Mouse (Mus musculus) bone marrow, adult 2 months (tissue): ENCODE results near the gene E330017A01Rik.
"Not testable (repeated sequence)": the region's sequence is repeated elsewhere in the genome, so short reads cannot be mapped to it uniquely, and the experiment has no call there.

Source experiments
- CTCF ChIP-seq: fragments of 200-500 bp; IDR thresholded peaks from 2 replicates; pipeline ENCODE4 v1.5.1; 2011; ENCODE audit warnings: low read length, control low read depth; ENCODE audit not compliant: control insufficient read depth, insufficient read depth
- POLR2A ChIP-seq: fragments of 200-500 bp; IDR thresholded peaks from 2 replicates; pipeline ENCODE4 v1.6.1; 2011; ENCODE audit warnings: low read depth, mild to moderate bottlenecking, control low read depth, low read length, borderline replicate concordance; ENCODE audit not compliant: control insufficient read depth

- not testable (repeated sequence) for TF ChIP-seq CTCF, POLR2A
Observed at GRCm38 (mm10) chr16:58665137-58665536, 26.6 kb upstream of the E330017A01Rik start.
